Mouse (Mus musculus): ENCODE measurements at regions not wholly inside any gene's neighbourhood (a gene's known extent, or its start where the extent isn't known, plus 50 kb on each side); places are given as distances from the start of the nearest gene placed in this dataset.

DNA sequence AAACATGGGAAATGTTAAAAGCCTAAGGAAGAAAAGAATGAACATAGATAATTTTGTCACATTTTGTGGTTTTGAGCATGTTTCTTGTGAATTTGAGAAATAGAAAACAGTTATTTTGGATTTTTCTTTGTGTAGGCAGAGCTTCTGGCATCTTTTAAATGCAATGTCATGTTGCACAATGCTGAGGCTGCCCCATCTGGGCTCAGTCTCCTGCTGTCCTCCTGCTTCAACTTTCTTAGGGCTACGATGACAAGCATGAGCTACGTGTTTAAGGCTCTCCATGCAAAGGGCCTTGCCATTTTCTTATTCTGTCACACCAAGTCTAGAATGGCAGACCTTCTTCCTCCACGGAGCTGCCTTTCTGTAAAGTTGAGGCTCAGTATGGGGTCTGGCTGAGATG is 1141.6 kb upstream of the A1bg start:
- no peak for TF ChIP-seq SIN3A (IDR thresholded peaks at IDR 0.05; ENCODE audit: low read length)
- no peak for TF ChIP-seq CTCF (IDR thresholded peaks at IDR 0.05 in 2 of 3, conservative IDR thresholded peaks at IDR 0.05 in 1 of 3; ENCODE audit: control insufficient read depth in 1 of 3, insufficient read depth in 1 of 3, low read depth in 2 of 3, low read length in 3 of 3, poor library complexity in 1 of 3, severe bottlenecking in 1 of 3)
- no peak for TF ChIP-seq POLR2A (IDR thresholded peaks at IDR 0.05; ENCODE audit: control insufficient read depth in 1 of 2, insufficient read depth in 1 of 2, low read depth in 1 of 2, low read length in 2 of 2, poor library complexity in 1 of 2)
